Mouse (Mus musculus) cerebellum, adult 11 months (tissue): ENCODE results near the gene Rbm43.

Experiments
- DNase-seq: peaks from one replicate; pipeline ENCODE4 v3.0.0; 2022

Rbm43 gene

GRCm38 (mm10) chr2:51934574-51935334, at the start of gene Rbm43:
TSS of gene Rbm43 (minus strand) at chr2:51935163.
- DNase-seq: peak; percentile 74

- DNase-seq: no peak
These were observed 47.3 kb upstream of the Rbm43 start for GRCm38 (mm10) chr2:51982288-51982687.

- DNase-seq: no peak
These were observed 46.7 kb upstream of the Rbm43 start for GRCm38 (mm10) chr2:51981630-51982029.

DNA sequence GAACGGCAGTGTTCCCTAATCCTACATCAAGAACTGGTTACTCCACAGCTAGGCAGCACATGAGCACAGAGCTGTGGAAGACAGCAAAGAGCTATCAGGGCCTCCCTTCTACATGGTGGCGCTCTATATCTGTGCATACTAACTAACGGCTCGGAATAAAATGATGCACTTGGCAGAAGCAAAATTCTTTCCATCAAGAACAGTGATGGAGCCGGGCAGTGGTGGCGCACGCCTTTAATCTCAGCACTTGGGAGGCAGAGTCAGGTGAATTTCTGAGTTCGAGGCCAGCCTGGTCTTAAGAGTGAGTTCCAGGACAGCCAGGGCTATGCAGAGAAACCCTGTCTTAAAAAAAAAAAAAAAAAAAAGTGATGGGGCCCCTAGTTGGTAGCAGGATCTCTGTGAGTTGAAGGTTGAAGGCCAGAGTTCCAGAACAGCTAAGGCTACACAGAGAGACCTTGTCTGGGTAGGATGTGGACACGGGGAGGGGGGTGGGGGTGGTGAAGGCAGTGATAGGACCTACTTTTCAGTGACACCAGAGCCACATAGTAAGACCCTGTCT, 38.5 kb upstream of the Rbm43 start, which contains the start of gene Nmi:
Nmi (minus strand) TSS at position 85 of the 559 bp plus-strand sequence.
- DNase-seq: no peak

- peak; percentile 25 for DNase-seq
These were observed 37.9 kb upstream of the Rbm43 start for GRCm38 (mm10) chr2:51972641-51973409.

DNA sequence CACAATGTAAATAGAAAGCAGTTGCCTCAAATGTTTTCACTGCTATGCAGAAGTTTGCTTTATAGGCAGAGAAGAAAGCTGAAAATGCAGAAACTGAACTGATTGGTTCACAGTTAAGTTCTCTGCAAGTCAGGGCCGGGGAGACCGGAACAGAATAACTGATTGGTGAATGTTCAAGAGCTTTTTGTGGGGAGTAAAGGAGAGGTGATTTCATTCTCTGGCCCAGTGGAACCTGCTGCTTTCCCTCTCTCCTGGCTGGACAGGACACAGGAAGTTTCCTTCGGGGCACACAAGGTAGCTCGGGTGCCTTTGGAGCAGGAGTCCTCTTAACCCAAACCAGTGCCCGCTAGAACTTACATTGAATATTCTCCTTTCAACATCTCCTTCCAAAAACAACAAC, 37.2 kb upstream of the Rbm43 start:
- peak; percentile 13 for DNase-seq

- DNase-seq: no peak
These were observed 35.9 kb upstream of the Rbm43 start for GRCm38 (mm10) chr2:51970897-51971296.

DNA sequence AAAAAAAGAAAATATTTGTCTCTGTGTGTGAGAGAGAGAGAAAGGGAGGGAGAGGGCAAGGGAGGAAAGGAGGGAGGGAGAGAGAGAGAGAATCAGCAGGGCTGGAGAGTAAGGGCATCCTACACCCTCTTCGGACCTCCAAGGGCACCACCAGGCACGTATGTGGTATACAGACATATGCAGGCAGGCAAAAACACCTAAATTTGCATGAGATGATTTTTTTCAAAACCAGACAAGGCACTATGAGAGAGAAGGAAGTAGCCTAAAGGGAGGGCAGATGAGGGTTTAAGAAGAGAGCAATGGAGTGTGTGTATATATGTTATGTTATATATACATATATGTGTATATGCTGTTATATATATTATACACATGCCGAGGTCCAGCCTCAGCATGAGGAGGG, 32.3 kb upstream of the Rbm43 start:
- no peak for DNase-seq

GRCm38 (mm10) chr2:51953648-51954204, 18.8 kb upstream of the Rbm43 start:
- DNase-seq: no peak

DNA sequence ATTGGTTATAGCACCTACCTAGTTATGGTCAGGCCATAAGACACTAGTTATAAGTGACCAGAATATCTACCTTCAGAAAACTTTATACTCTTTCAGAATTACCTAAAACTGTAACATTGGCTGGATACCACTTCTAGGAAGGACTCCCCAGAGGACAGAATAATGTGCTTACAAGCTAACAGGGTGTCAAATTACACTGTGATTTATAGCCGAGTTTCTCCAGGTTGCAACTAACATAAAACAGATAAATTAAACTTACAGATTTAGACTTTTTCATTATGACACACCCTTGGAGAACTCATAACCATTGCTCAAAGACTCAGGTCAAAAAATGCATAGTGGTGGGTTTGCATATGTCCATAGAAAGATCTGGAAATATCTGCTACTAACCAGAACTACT, 15.9 kb upstream of the Rbm43 start:
- no peak for DNase-seq

GRCm38 (mm10) chr2:51948105-51948830, 13.3 kb upstream of the Rbm43 start:
- no peak for DNase-seq

DNA sequence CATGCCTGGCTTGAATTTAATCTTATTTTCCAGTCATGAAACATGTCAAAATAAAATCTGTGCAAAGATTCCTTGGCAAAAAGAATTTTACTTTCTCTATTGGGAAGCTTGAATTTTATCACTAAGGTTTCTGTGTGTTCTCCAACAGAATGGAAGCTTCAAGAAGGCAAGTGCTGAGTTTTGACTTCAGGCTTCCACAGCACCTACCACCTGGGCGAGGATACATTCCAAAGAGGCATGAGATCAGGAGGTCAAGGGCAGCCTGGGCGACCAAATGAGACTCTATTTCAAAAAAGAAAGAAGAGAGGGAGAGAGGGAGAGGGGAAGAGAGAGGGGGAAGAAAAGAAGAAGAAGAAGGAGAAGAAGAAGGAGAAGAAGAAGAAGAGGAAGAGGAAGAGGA, 10.8 kb upstream of the Rbm43 start:
- no peak for DNase-seq

DNA sequence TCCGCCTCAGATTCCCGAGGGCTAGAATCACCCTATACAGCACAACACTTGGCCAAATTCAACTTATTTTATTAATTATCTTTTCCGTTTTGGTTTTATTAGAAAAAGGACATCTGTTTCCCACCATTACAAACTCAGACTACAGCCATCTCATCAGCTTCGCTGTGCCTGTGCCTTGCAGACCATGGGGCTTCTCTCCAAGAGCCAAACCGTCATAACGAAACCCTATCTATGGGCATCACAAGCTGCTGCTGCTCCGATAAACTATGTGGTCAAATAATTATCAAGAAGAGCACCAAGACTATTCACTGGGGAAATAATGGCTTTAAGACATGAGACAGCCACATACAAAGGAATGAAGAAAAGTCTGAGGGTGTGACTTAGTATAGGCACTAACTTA, 6.9 kb upstream of the Rbm43 start:
- DNase-seq: no peak

DNA sequence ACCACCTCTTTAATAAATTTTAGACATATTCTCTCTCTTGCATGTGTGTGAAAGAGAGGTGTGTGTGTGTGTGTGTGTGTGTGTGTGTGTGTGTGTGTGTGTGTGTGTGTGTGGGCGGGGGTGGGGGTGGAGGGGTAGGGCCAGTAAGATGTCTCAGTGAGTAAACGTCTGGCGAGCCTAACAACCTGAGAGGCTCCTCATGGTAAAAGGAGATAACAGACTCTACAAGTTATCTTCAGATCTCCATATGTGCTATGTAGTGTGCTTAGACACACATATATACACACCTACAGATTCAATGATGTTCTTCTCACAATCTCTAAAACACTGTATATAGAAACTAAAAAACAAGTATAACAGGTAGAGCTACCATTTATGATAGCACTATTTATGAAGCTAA, 3.8 kb upstream of the Rbm43 start:
- no peak for DNase-seq

DNA sequence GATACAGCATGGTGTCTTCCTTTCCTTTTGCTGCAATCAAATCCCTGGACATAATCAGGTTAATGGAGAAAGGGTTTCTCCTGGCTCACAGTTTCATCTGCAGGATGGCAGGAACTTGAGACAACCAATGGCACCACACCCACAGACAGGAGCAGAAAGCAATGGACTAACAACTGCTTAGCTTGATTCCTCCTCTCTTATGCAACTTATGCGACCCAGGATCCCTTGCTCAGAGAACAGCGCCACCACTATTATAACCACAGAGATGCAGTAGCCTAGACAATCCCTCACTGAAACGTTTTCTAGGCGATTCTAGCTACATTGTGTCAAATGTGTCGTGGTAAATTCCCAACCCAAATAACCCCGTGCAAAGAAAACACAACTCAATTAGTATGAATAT, 2.0 kb upstream of the Rbm43 start:
- DNase-seq: no peak

GRCm38 (mm10) chr2:51936585-51936984, 1.6 kb upstream of the Rbm43 start:
- DNase-seq: no peak

GRCm38 (mm10) chr2:51935921-51936320, 958 bp upstream of the Rbm43 start:
- no peak for DNase-seq

DNA sequence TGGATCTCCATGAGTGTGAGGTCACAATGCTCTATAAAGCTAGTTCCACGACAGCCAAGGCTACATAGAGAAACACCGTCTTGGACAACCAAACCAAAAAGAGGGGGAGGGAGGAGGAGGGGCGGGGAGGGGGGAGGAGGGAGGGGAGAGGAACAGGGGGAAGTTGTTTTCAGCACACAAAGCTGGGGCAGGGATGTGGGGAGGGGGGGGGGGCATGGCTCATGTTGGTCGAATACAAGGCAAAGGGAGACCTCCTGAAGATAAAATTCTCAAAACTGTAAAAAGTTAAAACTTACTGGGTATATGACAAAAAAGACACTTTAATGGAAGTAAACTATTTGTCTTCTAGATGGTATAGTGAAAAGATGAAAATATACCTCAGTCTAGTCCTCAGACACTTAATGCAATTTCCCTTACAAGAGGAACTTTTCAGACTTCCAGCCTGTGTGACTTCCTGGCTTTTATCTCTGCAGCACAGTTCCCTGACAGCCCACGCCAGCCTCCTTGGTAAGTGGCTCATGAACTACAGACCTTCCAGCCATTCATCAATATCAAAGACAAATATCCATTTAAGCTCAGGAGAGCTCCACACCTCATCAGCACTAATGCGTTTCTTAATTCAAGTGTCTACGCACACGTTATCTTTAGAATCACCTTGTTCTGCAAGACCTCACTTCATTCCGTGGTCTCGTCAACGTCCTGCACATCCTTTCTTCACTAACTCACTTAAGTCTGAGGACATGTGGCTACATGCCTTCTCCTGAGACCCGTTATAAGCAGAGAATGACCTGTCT, 1.4 kb downstream of the Rbm43 start:
- DNase-seq: no peak

- no peak for DNase-seq
These were observed 3.7 kb downstream of the Rbm43 start for GRCm38 (mm10) chr2:51931241-51931640.

DNA sequence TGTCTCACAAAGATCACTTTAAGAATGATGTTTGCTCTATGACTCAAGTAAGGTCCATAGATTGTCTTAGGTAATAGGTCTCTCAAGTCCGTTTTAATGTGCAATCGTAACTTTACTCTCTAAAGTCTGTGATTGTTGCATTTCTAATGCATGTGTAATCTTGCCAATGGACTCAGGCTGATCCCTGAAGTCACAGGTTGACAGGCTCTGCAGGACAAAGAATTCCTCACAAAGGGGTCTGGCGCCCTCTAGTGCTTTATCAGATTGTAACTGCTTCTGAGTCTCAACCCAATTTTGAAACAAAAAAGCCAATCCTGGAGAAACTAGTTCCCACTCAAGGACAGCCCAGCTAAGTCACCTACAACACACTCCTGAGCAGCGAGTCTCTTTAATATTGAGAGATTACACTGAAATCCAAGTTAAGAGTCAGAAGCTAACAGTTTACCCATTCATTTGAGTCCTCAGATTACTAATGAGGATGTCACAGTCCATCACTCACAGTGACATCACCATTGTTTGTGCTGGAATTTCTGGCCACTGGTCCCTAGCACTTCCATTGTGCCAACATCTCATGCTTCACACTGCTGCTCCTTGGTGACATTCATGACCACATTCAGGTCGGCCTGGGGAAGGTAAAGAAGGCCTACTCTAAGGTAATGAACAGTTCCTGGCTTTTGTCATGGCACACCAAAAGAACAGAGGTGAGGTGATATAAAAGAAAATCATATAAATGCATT, 19.9 kb downstream of the Rbm43 start:
- peak; percentile 61 for DNase-seq

GRCm38 (mm10) chr2:51914532-51914931, 20.4 kb downstream of the Rbm43 start:
- no peak for DNase-seq
